Mouse (Mus musculus) MEL (cell line): ENCODE measurements around the gene Lpcat3.

Experiments used
- CHD2 ChIP-seq: IDR thresholded peaks from 2 replicates; pipeline ENCODE4 v1.6.1; 2011; ENCODE audit warnings: low read length, improper control_type of control experiment
- CTCF ChIP-seq, 3 experiments: IDR thresholded peaks in 2 of 3; conservative IDR thresholded peaks in 1 of 3; 2 replicates each; pipeline ENCODE4 v1.5.1; 2011 to 2012; ENCODE audit warnings: low read length in 3 of 3, low read depth in 2 of 3, mild to moderate bottlenecking in 2 of 3, improper control_type of control experiment in 1 of 3, inconsistent platforms in 1 of 3, mixed read lengths in 1 of 3, moderate library complexity in 1 of 3; ENCODE audit not compliant: control insufficient read depth in 1 of 3, insufficient read depth in 1 of 3, poor library complexity in 1 of 3, severe bottlenecking in 1 of 3
- POLR2A ChIP-seq, 2 experiments: IDR thresholded peaks; 2 replicates each; pipeline ENCODE4 v1.6.1; 2011 to 2012; ENCODE audit warnings: low read length in 2 of 2, mild to moderate bottlenecking in 2 of 2, control low read depth in 1 of 2, improper control_type of control experiment in 1 of 2, low read depth in 1 of 2, moderate library complexity in 1 of 2; ENCODE audit not compliant: control insufficient read depth in 1 of 2, insufficient read depth in 1 of 2, poor library complexity in 1 of 2
- RAD21 ChIP-seq: IDR thresholded peaks from 2 replicates; pipeline ENCODE4 v1.6.1; 2011; ENCODE audit warnings: mild to moderate bottlenecking, low read depth, low read length, improper control_type of control experiment

DNA sequence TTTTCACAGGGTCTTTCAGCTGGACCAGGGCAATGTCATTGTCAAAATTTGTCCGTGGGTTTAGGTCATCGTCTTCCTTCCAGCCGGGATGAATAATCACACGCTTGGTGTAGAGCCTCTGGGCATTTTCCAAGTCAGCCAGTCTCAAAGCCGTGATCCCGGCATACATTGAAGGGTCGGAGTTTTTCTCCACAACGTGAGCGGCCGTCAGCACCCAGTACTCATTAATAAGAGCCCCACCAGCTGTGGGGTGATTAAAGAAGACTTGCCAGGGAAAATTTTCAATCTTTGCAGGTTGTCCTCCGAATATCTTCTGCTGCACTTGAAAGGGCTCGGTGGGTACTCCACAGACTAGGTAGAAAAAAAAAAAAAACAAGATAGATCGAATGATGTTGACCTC lies 37.2 kb upstream of the Lpcat3 start:
- TF ChIP-seq CHD2 (no peak), CTCF (IDR thresholded peaks at IDR 0.05 in 2 of 3, conservative IDR thresholded peaks at IDR 0.05 in 1 of 3; ENCODE audit: control insufficient read depth in 1 of 3, insufficient read depth in 1 of 3, low read depth in 2 of 3, low read length in 3 of 3, poor library complexity in 1 of 3, severe bottlenecking in 1 of 3) (no peak), POLR2A (IDR thresholded peaks at IDR 0.05; ENCODE audit: control insufficient read depth in 1 of 2, insufficient read depth in 1 of 2, low read depth in 1 of 2, low read length in 2 of 2, poor library complexity in 1 of 2) (no peak), RAD21 (no peak)
